Mouse (Mus musculus): ENCODE measurements around the gene Sh3bp2.

DNA sequence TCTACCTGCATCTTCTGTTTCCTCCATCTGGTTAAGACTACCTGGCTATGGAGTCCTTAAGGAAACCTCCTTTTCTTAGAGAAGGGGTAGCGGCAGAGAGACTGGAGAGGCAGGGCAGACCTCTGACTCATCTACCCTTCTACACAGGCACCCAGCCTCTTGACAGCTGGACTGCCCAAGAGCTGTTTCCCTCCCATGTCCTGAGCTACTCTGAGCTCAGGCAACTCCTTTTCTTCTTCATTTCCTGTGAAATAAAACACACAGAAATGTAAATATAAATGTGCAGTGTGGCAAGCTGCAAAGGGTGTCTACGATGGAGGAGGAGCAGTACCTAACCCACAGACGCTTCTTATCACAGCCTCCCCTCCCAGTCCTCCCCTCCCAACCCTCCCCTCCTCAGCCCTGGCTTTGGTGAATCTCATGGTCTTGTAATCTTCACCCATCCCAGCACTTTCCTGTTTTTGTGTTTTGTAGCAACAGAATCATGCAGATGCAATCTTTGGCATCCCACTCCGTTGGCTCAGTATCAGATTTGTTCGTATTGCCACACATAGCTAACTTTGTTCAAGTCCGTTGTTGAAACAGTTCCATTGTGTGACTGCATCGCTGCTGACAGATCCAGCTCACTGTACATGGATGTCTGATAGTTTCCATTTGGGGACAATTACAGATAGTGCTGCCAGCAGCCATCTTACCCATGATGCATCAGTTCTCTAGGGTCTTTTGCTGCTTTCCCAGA, 40.1 kb downstream of the Sh3bp2 start:
- no peak for TF ChIP-seq CTCF (IDR thresholded peaks at IDR 0.05; ENCODE audit: control insufficient read depth, insufficient read depth, low read length)
- TF ChIP-seq POLR2A (IDR thresholded peaks at IDR 0.05; ENCODE audit: borderline replicate concordance, control insufficient read depth, low read depth, low read length) = no peak
